Mouse (Mus musculus) midbrain, postnatal 0 days (tissue): ENCODE data around the gene Nhsl2. TPM values are rescaled to one million over a fixed set of nuclear protein-coding genes. Genes with fewer than 3 reads are reported as not detected.

ENCODE experiments used
- ATAC-seq: fragments of 200-750 bp; cut with Nextera tagmentation; 2 replicates; pipeline ENCODE4 v1.8.0; 2017; ENCODE audit warnings: moderate number of reproducible peaks, mild to moderate bottlenecking, moderate TSS enrichment, moderate library complexity; ENCODE audit not compliant: low FRiP score
- DNase-seq: peaks from one replicate; pipeline ENCODE4 v3.0.0-alpha.2; 2015; ENCODE audit warnings: low spot score
- H3K27ac ChIP-seq: fragments of 300-500 bp; sonication (generic); 2 replicates; pipeline ENCODE4 v1.5.1; 2014; ENCODE audit warnings: low read depth, mild to moderate bottlenecking, low read length, mixed read lengths
- H3K27me3 ChIP-seq: fragments of 300-500 bp; sonication (generic); 2 replicates; pipeline ENCODE4 v1.6.1; 2014; ENCODE audit warnings: low read length, control low read depth, mixed read lengths; ENCODE audit not compliant: insufficient read depth
- H3K36me3 ChIP-seq: fragments of 300-500 bp; sonication (generic); 2 replicates; pipeline ENCODE4 v1.6.1; 2014; ENCODE audit warnings: low read length, control low read depth, mixed read lengths; ENCODE audit not compliant: insufficient read depth
- H3K4me1 ChIP-seq: fragments of 300-500 bp; sonication (generic); 2 replicates; pipeline ENCODE4 v1.6.1; 2014; ENCODE audit warnings: mild to moderate bottlenecking, control low read depth, antibody characterized with exemption, low read length, mixed read lengths; ENCODE audit not compliant: insufficient read depth
- H3K4me2 ChIP-seq: fragments of 300-500 bp; sonication (generic); 2 replicates; pipeline ENCODE4 v1.6.1; 2014; ENCODE audit warnings: low read depth, mild to moderate bottlenecking, low read length, mixed read lengths; ENCODE audit not compliant: poor library complexity, severe bottlenecking
- H3K4me3 ChIP-seq: fragments of 300-500 bp; sonication (generic); 2 replicates; pipeline ENCODE4 v1.5.1; 2014; ENCODE audit warnings: low read depth, mild to moderate bottlenecking, low read length, moderate library complexity
- H3K9ac ChIP-seq: fragments of 300-500 bp; sonication (generic); replicated peaks from 2 replicates; pipeline ENCODE4 v1.6.1; 2014; ENCODE audit warnings: mild to moderate bottlenecking, low read length, moderate library complexity, mixed read lengths; ENCODE audit not compliant: poor library complexity, severe bottlenecking
- H3K9me3 ChIP-seq: fragments of 300-500 bp; sonication (generic); 2 replicates; pipeline ENCODE4 v1.6.1; 2016; ENCODE audit warnings: low read length, control low read depth
- CTCF ChIP-seq: IDR thresholded peaks from 2 replicates; pipeline ENCODE4 v1.5.1; 2016; ENCODE audit warnings: antibody characterized with exemption, mild to moderate bottlenecking
- WGBS: fragments of 180-500 bp; shearing (Covaris S2); extraction: QIAGEN DNeasy Blood & Tissue Kit; methylation state at CpG from one replicate; pipeline ENCODE4 v1.1.7; 2014; 5-methylcytosine and 5-hydroxymethylcytosine counted together
- polyA plus RNA-seq: library from polyadenylated mRNA; unstranded; fragments of >200 nt; fragmentation: Nextera tagmentation; extraction: Ambion mirVana; gene quantifications from 2 replicates; pipeline ENCODE4 v1.2.1, GENCODE M21; 2015
- total RNA-seq: library from RNA; depleted of rRNA; stranded (reverse); fragments of >200 nt; gene quantifications from 2 replicates; pipeline ENCODE4 v1.2.3, GENCODE M21; 2014

Gene Nhsl2
- total and polyA plus RNA-seq, 2 experiments from 2014 or later, result 6.7 to 13.0 TPM

- Histone ChIP-seq H3K27me3 (peaks cover 6% of the 10 kb centered on the region; the same call in 1 of the 2 replicates), H3K27ac (no peak overlapping the region), H3K9me3 (no peaks in the 10 kb centered on the region), H3K4me3 (no peak overlapping the region), H3K36me3 (no peaks in the 10 kb centered on the region), H3K4me2 (no peak overlapping the region), H3K4me1 (peaks cover 3% of the 10 kb centered on the region; the same call in 1 of the 2 replicates), H3K9ac (no peak overlapping the region)
- TF ChIP-seq CTCF, result no peak
- DNase-seq (no peak), ATAC-seq (no peak)
- WGBS, result 63% methylated on average over 2 of the region's 2 CpGs
Measured at GRCm38 (mm10) chrX:102007935-102008334, 158.8 kb downstream of the Nhsl2 start.

DNA sequence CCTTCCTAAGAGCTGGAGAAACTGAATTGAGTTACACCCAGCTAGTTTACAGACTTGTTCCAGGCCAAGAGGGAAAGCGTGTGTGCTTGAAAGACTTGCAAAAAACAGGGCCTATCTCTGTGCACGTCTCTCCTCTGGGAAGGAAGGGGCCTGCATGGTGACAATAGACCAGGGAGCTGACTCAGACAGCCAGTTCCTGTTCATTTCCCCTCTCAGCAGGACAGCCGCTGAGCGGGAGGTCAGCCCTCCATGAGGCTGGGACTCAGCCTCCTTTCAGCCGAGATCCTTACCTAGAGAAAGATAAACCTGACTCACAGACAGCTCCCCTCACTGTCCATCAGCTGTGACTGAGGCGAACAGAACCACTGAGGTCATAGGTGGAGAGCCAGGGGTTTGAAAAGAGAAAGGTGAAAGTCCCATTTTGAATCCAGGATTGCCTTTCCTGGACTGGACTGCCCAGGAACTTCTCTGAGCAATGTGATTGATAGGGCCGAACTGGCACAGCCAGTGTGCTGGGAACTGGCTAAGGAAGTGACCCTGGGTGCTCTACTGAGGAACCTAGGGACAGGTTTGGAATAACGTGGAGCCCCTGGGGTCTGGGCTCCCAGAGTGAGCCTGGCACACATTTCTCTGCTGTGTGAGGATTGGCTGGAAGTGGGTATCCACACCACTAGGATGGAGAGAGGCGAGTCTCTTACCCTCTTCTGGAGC lies 168.2 kb downstream of the Nhsl2 start:
- 51% methylated on average over 9 of the region's 9 CpGs for WGBS
- DNase-seq (no peak), ATAC-seq (no peak)

DNA sequence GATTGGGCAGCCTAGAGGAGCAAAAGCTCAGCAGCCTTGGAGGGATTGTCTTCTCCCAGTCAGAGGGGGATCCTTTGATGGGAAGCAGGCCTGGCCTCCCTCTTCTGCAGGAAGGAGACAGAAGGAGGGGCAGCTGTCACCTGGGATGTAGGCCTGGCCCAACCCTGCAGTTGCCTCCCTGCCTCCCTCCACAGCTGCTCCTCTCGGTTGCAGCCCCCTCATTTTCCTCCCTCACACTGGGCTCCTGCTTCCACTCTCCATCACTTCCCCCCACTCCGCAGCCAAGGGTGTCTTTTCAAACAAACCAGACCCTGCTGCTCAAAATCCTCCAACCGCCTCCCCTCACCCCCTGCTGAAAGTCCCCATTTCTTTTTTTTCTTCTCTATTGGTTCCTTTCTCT lies 169.7 kb downstream of the Nhsl2 start:
- Histone ChIP-seq H3K9me3 (no peaks in the 10 kb centered on the region), H3K36me3 (no peaks in the 10 kb centered on the region), H3K9ac (no peak overlapping the region), H3K4me3 (no peak overlapping the region), H3K27me3 (peaks cover 3% of the 10 kb centered on the region; the same call in 1 of the 2 replicates), H3K4me2 (no peak overlapping the region), H3K27ac (no peak overlapping the region), H3K4me1 (no peaks in the 10 kb centered on the region)
- ATAC-seq (no peak), DNase-seq (no peak)
- TF ChIP-seq CTCF, result no peak
- WGBS, result 39% methylated on average over 3 of the region's 3 CpGs

More for the DNA sequence above, 168.2 kb downstream of the Nhsl2 start:
- Histone ChIP-seq H3K9me3 (no peaks in the 10 kb centered on the region), H3K36me3 (no peaks in the 10 kb centered on the region), H3K9ac (no peak overlapping the region), H3K27ac (no peak overlapping the region), H3K4me1 (no peaks in the 10 kb centered on the region), H3K27me3 (peaks cover 3% of the 10 kb centered on the region; the same call in 1 of the 2 replicates), H3K4me2 (no peak overlapping the region), H3K4me3 (no peak overlapping the region)
- TF ChIP-seq CTCF, result no peak

DNA sequence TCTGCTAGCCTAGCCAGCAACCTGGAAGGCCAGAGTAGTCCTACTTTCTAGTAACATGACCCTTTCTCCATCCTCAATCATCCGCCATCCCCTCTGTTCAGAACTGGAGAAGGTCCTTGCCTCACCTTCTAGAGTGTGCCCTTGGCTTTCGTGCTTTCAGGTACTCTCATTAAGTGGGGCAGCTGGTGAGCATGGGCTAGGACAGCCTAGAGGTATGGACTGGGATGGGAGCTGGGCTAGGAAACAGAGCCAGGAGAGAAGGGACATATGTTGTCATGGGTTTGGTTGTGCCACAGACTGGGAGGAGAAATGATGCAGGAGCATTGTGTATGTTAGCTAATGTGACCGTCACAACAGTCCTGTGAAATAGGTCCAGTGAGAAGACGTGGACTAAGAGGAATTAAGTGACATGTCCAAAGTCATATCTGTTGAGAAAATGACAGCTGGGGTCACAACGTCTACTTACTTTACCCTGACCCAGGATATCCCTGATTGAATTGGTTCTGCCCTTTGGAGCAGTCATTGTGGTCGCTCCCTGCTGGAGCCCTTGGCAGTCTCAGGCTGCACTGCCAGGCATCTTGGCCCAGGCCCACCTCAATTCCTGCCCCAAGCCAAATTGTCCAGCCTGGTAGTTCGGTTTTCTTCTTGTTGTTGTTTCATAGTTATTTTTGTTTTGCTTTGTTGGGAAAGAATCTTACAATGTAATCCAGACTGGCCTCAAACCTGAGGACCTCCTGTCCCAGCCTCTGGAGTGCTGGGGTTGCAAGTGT lies 170.5 kb downstream of the Nhsl2 start:
- Histone ChIP-seq H3K27me3 (no peaks in the 10 kb centered on the region; the same call in 1 of the 2 replicates), H3K4me3 (no peak overlapping the region), H3K4me2 (no peak overlapping the region), H3K27ac (no peak overlapping the region), H3K4me1 (no peaks in the 10 kb centered on the region), H3K9ac (no peak overlapping the region), H3K9me3 (no peaks in the 10 kb centered on the region), H3K36me3 (no peaks in the 10 kb centered on the region)
- TF ChIP-seq CTCF, result no peak
- 76% methylated on average over 7 of the region's 7 CpGs for WGBS
- no peak for DNase-seq
- no peak for ATAC-seq

DNA sequence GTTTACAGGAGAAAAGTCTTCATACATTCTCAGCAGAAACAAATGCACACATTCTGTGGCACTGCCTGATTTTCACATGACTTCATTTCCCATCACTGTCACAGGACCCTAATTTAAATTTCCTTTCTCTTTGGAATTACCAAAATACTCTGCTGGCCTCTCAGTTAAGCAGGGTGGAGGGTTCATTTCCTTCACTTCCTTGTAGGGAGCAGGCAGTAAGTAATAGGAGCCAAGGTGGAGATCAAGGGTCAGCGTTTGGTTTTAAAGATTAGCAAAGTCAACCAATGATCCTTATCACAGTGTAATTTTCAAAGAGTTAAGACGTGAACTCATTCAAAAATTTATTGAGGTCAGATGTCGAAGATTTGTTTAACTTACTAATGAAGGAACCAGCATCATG lies 175.8 kb downstream of the Nhsl2 start:
- no peak for TF ChIP-seq CTCF
- Histone ChIP-seq H3K4me2 (no peak overlapping the region), H3K9ac (no peak overlapping the region), H3K27me3 (peaks cover 3% of the 10 kb centered on the region; the same call in 1 of the 2 replicates), H3K9me3 (no peaks in the 10 kb centered on the region), H3K4me1 (no peaks in the 10 kb centered on the region), H3K36me3 (no peaks in the 10 kb centered on the region), H3K4me3 (no peak overlapping the region), H3K27ac (no peak overlapping the region)
- no peak for DNase-seq
- ATAC-seq, result no peak
- 75% methylated on average over 3 of the region's 3 CpGs for WGBS

DNA sequence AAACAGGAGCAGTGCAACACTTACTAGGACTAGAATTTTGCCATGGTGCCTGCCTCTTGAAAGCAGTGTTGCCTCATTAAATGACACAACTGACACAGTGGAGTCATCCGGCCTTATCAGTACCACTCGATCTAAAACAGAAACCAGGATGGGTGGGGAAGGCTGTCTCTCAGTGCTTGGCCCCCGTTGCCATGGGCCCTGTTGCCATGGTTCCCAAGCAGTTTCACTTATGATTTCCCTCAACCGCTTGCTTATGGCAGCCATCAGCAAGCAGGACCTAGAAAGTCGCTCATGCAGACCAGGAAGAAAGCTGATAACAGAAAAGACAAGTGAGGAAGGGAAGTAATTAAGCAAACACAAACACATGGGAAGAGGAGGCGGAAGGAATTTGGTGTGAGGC lies 182.7 kb downstream of the Nhsl2 start:
- WGBS, result 36% methylated on average over 6 of the region's 6 CpGs

More for the DNA sequence above, 182.7 kb downstream of the Nhsl2 start:
- ATAC-seq (peak; percentile 62), DNase-seq (peak; percentile 31)
- Histone ChIP-seq H3K27ac (0 out of 2 replicates have a peak overlapping the region, but pooled peaks have one; percentile 12), H3K9ac (no peak overlapping the region), H3K36me3 (no peaks in the 10 kb centered on the region), H3K4me2 (no peak overlapping the region), H3K4me3 (no peak overlapping the region), H3K27me3 (no peaks in the 10 kb centered on the region), H3K4me1 (no peaks in the 10 kb centered on the region), H3K9me3 (no peaks in the 10 kb centered on the region)
- TF ChIP-seq CTCF, result no peak
